Mouse (Mus musculus) Patski (cell line): ENCODE measurements at regions not wholly inside any gene's neighbourhood (a gene's known extent, or its start where the extent isn't known, plus 50 kb on each side); places are given as distances from the start of the nearest gene placed in this dataset.

Experiments used
- ATAC-seq: fragments of 100-300 bp; one replicate; pipeline ENCODE4 v1.8.0; 2021
- CTCF ChIA-PET: fragments of 350-600 bp; sonication (Branson Sonifier 250); formaldehyde crosslinking; loops from one replicate; lab custom pipeline; 2022; ENCODE audit warnings: inconsistent platforms; lab: Charles Lee
- POLR2A ChIA-PET: fragments of 350-600 bp; sonication (Branson Sonifier 250); formaldehyde crosslinking; loops from one replicate; lab custom pipeline; 2022; ENCODE audit warnings: antibody characterized with exemption, inconsistent platforms; lab: Charles Lee
- DNase-seq: peaks from one replicate; pipeline ENCODE4 v3.0.0-alpha.2; 2011; ENCODE audit warnings: low read depth, low spot score
- H3K27me3 ChIP-seq: fragments of 371-371 bp; one replicate; pipeline ENCODE4 v1.5.1; 2021
- CTCF ChIP-seq: fragments of 100-300 bp; IDR thresholded peaks from one replicate; pipeline ENCODE4 v1.5.1; 2021
- in situ Hi-C: fragments of 300-500 bp; cut with MboI; formaldehyde crosslinking; loops from 3 replicates; pipeline ENCODE4 v1.11.1; 2018; ENCODE audit warnings: low pct_unique_long_range_greater_than_20kb, mixed read lengths

DNA sequence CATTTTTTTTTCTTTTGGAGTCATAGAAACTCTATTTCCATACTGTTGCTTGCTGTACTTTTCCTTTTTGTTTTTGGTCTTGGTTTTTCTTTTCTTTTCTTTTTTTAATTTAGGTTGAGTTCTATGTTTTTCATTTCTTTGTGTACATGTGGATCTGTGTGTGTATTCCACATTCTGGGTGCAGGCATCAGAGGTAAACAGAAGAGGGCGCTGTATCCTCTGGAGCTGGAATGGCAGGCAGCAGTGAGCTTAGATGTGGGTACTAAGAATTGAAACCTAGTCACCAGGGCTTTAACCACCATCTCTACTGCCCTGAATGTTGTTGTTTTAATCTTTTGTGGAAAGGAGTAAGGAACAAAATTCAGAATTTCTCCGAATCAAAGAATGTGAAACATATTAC, 266.3 kb upstream of the Lyplal1 start:
- in situ Hi-C loops, result no loop called here
- CTCF ChIA-PET, result interaction anchor here (1.4 kb wide), 1 partner anchor 26 kb away, joined by 3 read pairs; no protein-coding TSS in a partner anchor

GRCm38 (mm10) chr1:186383006-186383405, 265.9 kb upstream of the Lyplal1 start:
- DNase-seq (no peak), ATAC-seq (no peak)
- no peak for TF ChIP-seq CTCF
- ChIA-PET POLR2A (interaction anchor here (0.6 kb wide), 1 partner anchor 41 kb away, joined by 4 read pairs; no protein-coding TSS in a partner anchor), CTCF (interaction anchor here (1.4 kb wide), 1 partner anchor 26 kb away, joined by 3 read pairs; no protein-coding TSS in a partner anchor)
- H3K27me3 ChIP-seq, result no peaks in the 10 kb centered on the region
- in situ Hi-C loops, result no loop called here

More for the DNA sequence above, 266.3 kb upstream of the Lyplal1 start:
- ATAC-seq (no peak), DNase-seq (no peak)
- POLR2A ChIA-PET, result no interaction called here
- no peaks in the 10 kb centered on the region for H3K27me3 ChIP-seq
- TF ChIP-seq CTCF, result no peak

GRCm38 (mm10) chr1:186379938-186380847, 263.1 kb upstream of the Lyplal1 start:
- no peak for TF ChIP-seq CTCF
- DNase-seq (no peak), ATAC-seq (no peak)
- ChIA-PET CTCF (interaction anchor here (1.1 kb wide), 1 partner anchor 78 kb away, joined by 3 read pairs; no protein-coding TSS in a partner anchor), POLR2A (interaction anchor here (0.6 kb wide), 2 partner anchors 593 to 990 kb away, joined by 3 read pairs; no protein-coding TSS in a partner anchor)
- in situ Hi-C loops, result no loop called here
- H3K27me3 ChIP-seq, result no peaks in the 10 kb centered on the region

- POLR2A ChIA-PET, result interaction anchor here (0.6 kb wide), 1 partner anchor 200 kb away, joined by 4 read pairs; no protein-coding TSS in a partner anchor
- TF ChIP-seq CTCF, result no peak
- H3K27me3 ChIP-seq, result no peaks in the 10 kb centered on the region
- ATAC-seq (no peak), DNase-seq (no peak)
- CTCF ChIA-PET, result interaction anchor here (1.2 kb wide), 1 partner anchor 15 kb away, joined by 3 read pairs; no protein-coding TSS in a partner anchor
- in situ Hi-C loops, result no loop called here
These were observed 260.0 kb upstream of the Lyplal1 start for GRCm38 (mm10) chr1:186376906-186377623.

GRCm38 (mm10) chr1:186374009-186374649, 257.0 kb upstream of the Lyplal1 start:
- no peaks in the 10 kb centered on the region for H3K27me3 ChIP-seq
- no peak for DNase-seq
- no peak for ATAC-seq
- ChIA-PET POLR2A (no interaction called here), CTCF (no interaction called here)
- in situ Hi-C loops, result no loop called here
- no peak for TF ChIP-seq CTCF

DNA sequence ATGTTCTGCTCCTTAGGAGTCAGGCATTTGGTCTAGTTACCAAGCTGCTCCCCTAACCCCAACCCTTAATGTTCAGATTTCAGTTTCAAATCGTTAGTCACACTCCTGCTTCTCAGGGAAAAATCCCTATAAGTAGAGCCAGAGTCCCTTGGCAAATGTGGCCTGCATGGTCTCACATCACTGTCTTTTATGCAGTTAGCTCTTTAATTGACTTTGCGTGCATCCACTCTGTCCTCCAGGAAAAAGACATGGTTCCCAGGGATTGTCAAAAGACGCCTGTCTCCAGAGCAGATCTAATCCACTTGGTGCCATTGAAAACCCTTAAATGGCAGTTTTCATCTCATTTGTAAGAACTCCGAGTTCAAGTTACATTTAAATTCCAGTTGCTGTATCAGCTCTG, 256.3 kb upstream of the Lyplal1 start:
- DNase-seq (no peak), ATAC-seq (no peak)
- POLR2A ChIA-PET, result no interaction called here
- no peaks in the 10 kb centered on the region for H3K27me3 ChIP-seq
- CTCF ChIA-PET, result no interaction called here
- TF ChIP-seq CTCF, result no peak
- in situ Hi-C loops, result no loop called here

- ChIA-PET POLR2A (no interaction called here), CTCF (no interaction called here)
- ATAC-seq, result no peak
- no peak for TF ChIP-seq CTCF
- in situ Hi-C loops, result no loop called here
- DNase-seq, result no peak
- no peaks in the 10 kb centered on the region for H3K27me3 ChIP-seq
These were observed 255.8 kb upstream of the Lyplal1 start for GRCm38 (mm10) chr1:186372770-186373353.

GRCm38 (mm10) chr1:186363356-186363755, 246.2 kb upstream of the Lyplal1 start:
- no peak for DNase-seq
- no peak for ATAC-seq
- in situ Hi-C loops, result no loop called here
- no peaks in the 10 kb centered on the region for H3K27me3 ChIP-seq
- CTCF ChIA-PET, result no interaction called here
- POLR2A ChIA-PET, result no interaction called here
- TF ChIP-seq CTCF, result no peak

GRCm38 (mm10) chr1:186358011-186358670, 241.0 kb upstream of the Lyplal1 start:
- in situ Hi-C loops, result no loop called here
- ATAC-seq (no peak), DNase-seq (no peak)
- POLR2A ChIA-PET, result no interaction called here
- H3K27me3 ChIP-seq, result no peaks in the 10 kb centered on the region
- no peak for TF ChIP-seq CTCF
- CTCF ChIA-PET, result no interaction called here

- in situ Hi-C loops, result no loop called here
- no peaks in the 10 kb centered on the region for H3K27me3 ChIP-seq
- CTCF ChIA-PET, result no interaction called here
- DNase-seq (no peak), ATAC-seq (no peak)
- POLR2A ChIA-PET, result interaction anchor here (0.6 kb wide), 1 partner anchor 144 kb away, joined by 3 read pairs; no protein-coding TSS in a partner anchor
- TF ChIP-seq CTCF, result no peak
These were observed 237.6 kb upstream of the Lyplal1 start for GRCm38 (mm10) chr1:186354742-186355141.
